Mouse (Mus musculus) frontal cortex, adult 2 months (tissue): ENCODE data around the gene Fgfbp1. TPM values are rescaled to one million over a fixed set of nuclear protein-coding genes. Genes with fewer than 3 reads are reported as not detected.

Experiments used
- DNase-seq, 2 experiments: peaks; one replicate each; pipeline ENCODE4 v3.0.0; 2022; ENCODE audit warnings: low spot score in 1 of 2; ENCODE audit errors: extremely low spot score in 1 of 2
- polyA plus RNA-seq: library from polyadenylated mRNA; depleted of rRNA; stranded (reverse); fragments of >200 nt; gene quantifications from 2 replicates; pipeline ENCODE4 v1.2.3, GENCODE M21; 2012; rRNA removed

The Fgfbp1 gene
- polyA plus RNA-seq: 2.8 and 6.5 TPM in 2 replicates

GRCm38 (mm10) chr5:43981620-43982019 lies at the start of gene Fgfbp1:
Gene Fgfbp1, minus strand, starts transcription at chr5:43981779.
- DNase-seq: no peak

- DNase-seq: no peak
Observed at GRCm38 (mm10) chr5:43998295-43998989, 16.9 kb upstream of the Fgfbp1 start.

GRCm38 (mm10) chr5:43997626-43998025 lies 16.0 kb upstream of the Fgfbp1 start:
- DNase-seq: no peak

- DNase-seq: no peak
Observed at GRCm38 (mm10) chr5:43996162-43996561, 14.6 kb upstream of the Fgfbp1 start.

- no peak for DNase-seq
Observed at GRCm38 (mm10) chr5:43994981-43995380, 13.4 kb upstream of the Fgfbp1 start.

GRCm38 (mm10) chr5:43990316-43990715 lies 8.7 kb upstream of the Fgfbp1 start:
- DNase-seq: peak in 1 of 2 experiments; percentile 62

GRCm38 (mm10) chr5:43989017-43989416 lies 7.4 kb upstream of the Fgfbp1 start:
- no peak for DNase-seq

- peak in 1 of 2 experiments; percentile 45 for DNase-seq
Observed at GRCm38 (mm10) chr5:43986212-43986611, 4.6 kb upstream of the Fgfbp1 start.

GRCm38 (mm10) chr5:43982896-43983295 lies 1.3 kb upstream of the Fgfbp1 start:
- no peak for DNase-seq

- DNase-seq: no peak
Observed at GRCm38 (mm10) chr5:43980397-43980796, 1.2 kb downstream of the Fgfbp1 start.

GRCm38 (mm10) chr5:43976821-43977561 lies 4.6 kb downstream of the Fgfbp1 start:
- no peak for DNase-seq

- DNase-seq: no peak
Observed at GRCm38 (mm10) chr5:43974166-43974565, 7.4 kb downstream of the Fgfbp1 start.

- no peak for DNase-seq
Observed at GRCm38 (mm10) chr5:43971156-43971555, 10.4 kb downstream of the Fgfbp1 start.

- no peak for DNase-seq
Observed at GRCm38 (mm10) chr5:43970532-43970931, 11.0 kb downstream of the Fgfbp1 start.

- DNase-seq: no peak
Observed at GRCm38 (mm10) chr5:43968634-43969033, 12.9 kb downstream of the Fgfbp1 start.

GRCm38 (mm10) chr5:43961056-43961455 lies 20.5 kb downstream of the Fgfbp1 start:
- no peak for DNase-seq

GRCm38 (mm10) chr5:43959884-43960440 lies 21.6 kb downstream of the Fgfbp1 start:
- DNase-seq: no peak

- no peak for DNase-seq
Observed at GRCm38 (mm10) chr5:43953241-43953640, 28.3 kb downstream of the Fgfbp1 start.

GRCm38 (mm10) chr5:43948748-43949275 lies 32.8 kb downstream of the Fgfbp1 start:
- peak in 1 of 2 experiments; percentile 2 for DNase-seq

GRCm38 (mm10) chr5:43948111-43948743 lies 33.4 kb downstream of the Fgfbp1 start:
- DNase-seq: peak; percentile 3 to 13
